Comparison of ENCODE assay signal across 15 mouse cellular contexts in the genomic region with DNA sequence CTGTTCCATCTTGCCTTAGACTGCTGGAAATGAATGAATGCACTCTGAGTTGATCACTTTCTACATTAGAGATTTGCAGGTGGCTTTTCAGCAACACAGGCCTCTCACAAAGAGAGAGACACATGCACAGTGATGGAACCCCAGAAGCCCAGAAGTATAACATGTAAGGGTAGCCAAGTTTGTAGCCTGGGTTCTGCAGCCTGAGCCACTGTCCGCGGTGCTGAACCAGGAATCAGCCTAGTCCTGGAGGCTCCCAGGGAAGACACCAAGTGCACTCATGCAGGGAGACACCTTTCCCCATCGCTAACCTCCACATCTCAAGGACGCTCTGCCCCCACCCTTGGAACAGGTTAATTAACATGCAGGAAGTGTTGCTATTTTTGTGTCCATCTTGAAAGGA.
DNase-seq lines count a peak whose midpoint lies in the region; ATAC-seq and TF ChIP-seq lines count a peak whose summit lies in the region.
"Had no signal": no experiment of that assay in that cellular context is flagged by ENCODE, and none has a peak within 500 bp of the region (broad histone marks: within the 10 kb centered on the region; RNA-seq: fewer than 3 reads in every experiment).

No protein-coding gene starts in this region.

- no peaks in the 10 kb centered on the region for H3K36me3 ChIP-seq in kidney, postnatal 0 days (ENCODE audit: insufficient read depth, low read length)
- no peaks in the 10 kb centered on the region for H3K36me3 ChIP-seq in kidney, embryonic 16.5 days (ENCODE audit: insufficient read depth, low read length)
- H3K36me3 ChIP-seq: G1E; heart, embryonic 13.5 days; limb, embryonic 15.5 days had no signal

- H3K27me3 ChIP-seq in kidney, postnatal 0 days (ENCODE audit: insufficient read depth, low read length): no peaks in the 10 kb centered on the region
- no peaks in the 10 kb centered on the region for H3K27me3 ChIP-seq in kidney, embryonic 16.5 days (ENCODE audit: insufficient read depth, low read length)
- H3K27me3 ChIP-seq: heart, embryonic 13.5 days; limb, embryonic 15.5 days had no signal

- H3K4me2 ChIP-seq in kidney, postnatal 0 days (ENCODE audit: low read length): no peak overlapping the region
- H3K4me2 ChIP-seq in kidney, embryonic 16.5 days (replicated peaks; ENCODE audit: low read depth, low read length): no peak overlapping the region
- H3K4me2 ChIP-seq: heart, embryonic 13.5 days; limb, embryonic 15.5 days had no signal

- H3K4me3 ChIP-seq in kidney, postnatal 0 days (replicated peaks; ENCODE audit: low read depth, low read length): no peak overlapping the region
- no peak overlapping the region for H3K4me3 ChIP-seq in kidney, embryonic 16.5 days (ENCODE audit: low read length)
- H3K4me3 ChIP-seq: erythroblast, embryonic 14.5 days; heart, embryonic 13.5 days; limb, embryonic 15.5 days had no signal

- no peak overlapping the region for H3K27ac ChIP-seq in kidney, postnatal 0 days
- no peak overlapping the region for H3K27ac ChIP-seq in kidney, embryonic 16.5 days (ENCODE audit: low read length)
- H3K27ac ChIP-seq: heart, embryonic 13.5 days; limb, embryonic 15.5 days; macrophage had no signal

- ATAC-seq in kidney, postnatal 0 days (replicated peaks; ENCODE audit: low FRiP score, low read depth): no peak
- ATAC-seq in kidney, embryonic 16.5 days (ENCODE audit: low FRiP score, low TSS enrichment): no peak
- no peak for ATAC-seq in cerebellum, adult (ENCODE audit: insufficient number of reproducible peaks, low FRiP score, low TSS enrichment)
- ATAC-seq: intestine, postnatal 0 days had no signal

- no peak for TF ChIP-seq CTCF in kidney, postnatal 0 days (IDR thresholded peaks at IDR 0.05; ENCODE audit: low read depth)

- no peaks in the 10 kb centered on the region for H3K9me3 ChIP-seq in kidney, postnatal 0 days (replicated peaks; ENCODE audit: low read length)
- no peaks in the 10 kb centered on the region for H3K9me3 ChIP-seq in kidney, embryonic 16.5 days (ENCODE audit: low read length)
- H3K9me3 ChIP-seq: heart, embryonic 13.5 days; limb, embryonic 15.5 days had no signal

- 29% methylated on average over 4 of the region's 4 CpGs for WGBS in kidney, postnatal 0 days
- 14% methylated on average over 4 of the region's 4 CpGs for WGBS in kidney, embryonic 16.5 days

- peak; percentile 25 for DNase-seq in adrenal gland, adult 2 months
- no peak for DNase-seq in adrenal gland, adult 18-20 months (ENCODE audit: low spot score in 2 of 2)
- DNase-seq in kidney, postnatal 0 days (ENCODE audit: low spot score): peak; percentile 49
- DNase-seq in testis, postnatal 10 days (ENCODE audit: low spot score): peak; percentile 64
- no peak for DNase-seq in testis, postnatal 14 days (ENCODE audit: low spot score)
- no peak for DNase-seq in left cerebral cortex, adult 9 months (ENCODE audit: low spot score in 2 of 2)
- DNase-seq: cerebellum, adult 9-11 months had no signal

- no peak overlapping the region for H3K9ac ChIP-seq in kidney, postnatal 0 days (ENCODE audit: low read depth, low read length)
- H3K9ac ChIP-seq in kidney, embryonic 16.5 days (replicated peaks; ENCODE audit: low read length): no peak overlapping the region
- H3K9ac ChIP-seq: heart, embryonic 13.5 days; limb, embryonic 15.5 days had no signal

- H3K4me1 ChIP-seq in kidney, postnatal 0 days (replicated peaks; ENCODE audit: insufficient read depth, low read length): no peaks in the 10 kb centered on the region
- H3K4me1 ChIP-seq in kidney, embryonic 16.5 days (ENCODE audit: insufficient read depth, low read length): no peaks in the 10 kb centered on the region
- H3K4me1 ChIP-seq: heart, embryonic 13.5 days; limb, embryonic 15.5 days had no signal

Comparison
In these comparisons a context has a peak if more than half of its experiments do, and no peak if none do; other contexts are left out.
1. DNase-seq: peak in adrenal gland, adult 2 months (single experiment), kidney, postnatal 0 days (single experiment) and testis, postnatal 10 days (single experiment); none in adrenal gland, adult 18-20 months (0 of 2), testis, postnatal 14 days (single experiment) and left cerebral cortex, adult 9 months (0 of 2).